Mouse (Mus musculus) frontal cortex, postnatal 10 days (tissue): ENCODE data around the gene Hmbs.
A peak's percentile ranks its signal among the peaks of the same experiment; 100 is the strongest.
"Not testable (repeated sequence)": the region's sequence is repeated elsewhere in the genome, so short reads cannot be mapped to it uniquely, and the experiment has no call there.

Experiments used
- DNase-seq, 2 experiments: peaks; one replicate each; pipeline ENCODE4 v3.0.0; 2022; ENCODE audit warnings: low spot score in 2 of 2, mixed read lengths in 1 of 2

The Hmbs gene

GRCm38 (mm10) chr9:44345570-44346433, 1.8 kb upstream of the Hmbs start:
- DNase-seq = no peak

DNA sequence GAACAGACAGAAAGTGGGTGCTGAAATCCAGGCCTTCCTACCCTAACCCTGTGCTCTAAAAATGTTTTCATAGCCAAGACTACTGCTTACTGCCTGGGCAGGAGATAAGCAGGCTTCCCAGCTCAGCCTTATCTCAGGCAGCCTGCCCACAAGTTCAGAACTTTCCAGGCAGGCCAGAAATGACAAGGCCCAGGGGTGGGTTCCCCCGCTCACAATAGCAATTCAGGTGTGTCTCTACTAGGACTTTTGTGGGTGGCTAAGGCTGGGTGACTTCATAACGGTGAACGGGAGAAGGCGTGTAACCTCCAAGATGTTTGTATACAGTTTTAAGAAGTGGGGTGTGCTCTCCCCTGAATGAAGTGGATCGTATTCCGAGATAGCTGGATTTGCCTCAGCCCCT, 738 bp downstream of the Hmbs start:
- no peak for DNase-seq

DNA sequence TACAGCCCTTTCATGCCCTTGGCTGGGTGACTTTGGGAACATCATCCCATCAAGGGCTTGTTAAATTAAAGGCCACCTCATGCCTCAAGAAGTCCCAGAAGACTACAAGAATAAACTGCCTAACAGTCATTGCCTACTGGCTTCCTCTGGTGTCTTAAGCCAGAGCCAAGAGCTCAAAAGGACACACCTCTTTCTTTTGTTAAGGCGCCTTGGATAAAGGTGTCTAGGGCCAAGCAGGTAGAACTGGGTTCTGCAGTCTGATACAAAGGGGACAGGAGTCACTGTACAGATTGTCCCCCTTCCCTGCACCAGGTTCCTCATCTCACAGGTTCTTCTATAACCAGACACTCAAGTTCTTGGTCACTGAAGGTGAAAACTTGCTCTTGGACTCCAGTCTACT, 1.4 kb downstream of the Hmbs start:
- DNase-seq = no peak

DNA sequence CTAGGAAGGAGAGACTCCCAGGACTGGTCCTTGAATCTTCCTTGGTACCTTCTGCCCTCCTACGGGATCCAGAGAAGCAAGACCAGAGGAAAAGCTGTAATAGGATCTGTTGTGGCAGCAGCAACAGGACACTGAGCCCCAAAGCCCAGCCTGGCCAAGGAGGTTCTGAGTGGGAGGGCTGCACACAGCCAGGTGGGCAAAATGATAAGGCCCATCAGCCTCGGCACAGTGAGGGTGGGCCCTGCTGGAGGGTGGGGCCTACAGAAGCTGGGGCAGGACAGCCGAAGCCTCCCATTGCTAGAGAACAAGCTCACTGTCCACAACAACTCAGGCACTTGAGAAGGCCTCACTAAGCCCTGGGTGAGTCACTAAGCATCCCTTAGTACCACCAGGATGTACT, 1.9 kb downstream of the Hmbs start:
- DNase-seq = no peak

DNA sequence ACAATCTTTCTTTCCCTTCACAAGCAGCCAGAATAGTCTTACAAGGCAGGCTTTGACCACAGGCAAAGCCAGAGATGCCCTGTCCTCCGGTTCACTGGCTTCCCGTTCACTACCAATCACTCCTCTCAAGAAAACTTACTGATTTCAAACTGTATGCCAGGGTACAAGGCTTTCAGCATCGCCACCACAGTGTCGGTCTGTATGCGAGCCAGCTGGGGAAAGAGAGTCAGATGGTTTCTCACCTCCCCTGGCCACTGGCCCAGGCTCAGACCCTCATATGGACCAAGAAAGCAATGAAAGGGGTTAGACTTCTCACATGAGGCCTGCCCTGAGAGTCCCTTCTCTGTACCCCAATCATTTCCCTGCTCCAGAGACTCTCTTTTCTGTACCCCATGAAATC, 2.5 kb downstream of the Hmbs start:
- DNase-seq = no peak

- DNase-seq = no peak
Measured at GRCm38 (mm10) chr9:44338574-44338973, 5.5 kb downstream of the Hmbs start.

DNA sequence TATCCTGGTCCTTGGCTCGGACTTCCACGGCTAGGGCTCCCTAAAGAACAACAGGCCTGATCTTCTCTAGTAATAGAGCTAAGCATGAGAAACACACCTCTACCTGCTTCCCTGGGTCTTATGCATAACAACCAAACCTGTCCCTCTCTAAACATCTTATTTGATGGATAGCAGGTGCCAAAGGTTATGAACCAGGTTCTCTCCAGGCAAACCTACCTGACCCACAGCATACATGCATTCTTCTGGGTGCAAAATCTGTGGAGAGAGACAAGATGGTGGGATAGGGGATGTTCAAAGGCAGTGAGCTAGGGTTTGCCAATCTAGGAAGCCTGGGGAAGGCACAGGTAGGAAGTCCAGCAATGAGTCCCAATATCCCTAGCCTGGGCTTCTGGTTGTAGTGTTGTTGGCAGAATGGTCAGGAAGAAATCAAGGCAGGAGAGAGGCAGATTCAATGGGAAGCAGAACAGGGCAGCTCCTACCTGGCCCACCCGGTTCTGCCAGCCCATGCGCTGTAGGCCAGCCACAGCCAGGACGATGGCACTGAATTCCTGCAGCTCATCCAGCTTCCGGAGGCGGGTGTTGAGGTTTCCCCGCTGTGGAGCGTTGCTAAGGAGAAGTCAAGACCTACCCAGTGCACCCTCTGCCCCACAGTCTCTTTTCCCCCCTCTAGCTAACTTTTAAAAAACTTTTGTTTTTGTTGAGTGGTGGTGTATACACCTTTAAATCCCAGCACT, 6.4 kb downstream of the Hmbs start:
- DNase-seq = no peak

DNA sequence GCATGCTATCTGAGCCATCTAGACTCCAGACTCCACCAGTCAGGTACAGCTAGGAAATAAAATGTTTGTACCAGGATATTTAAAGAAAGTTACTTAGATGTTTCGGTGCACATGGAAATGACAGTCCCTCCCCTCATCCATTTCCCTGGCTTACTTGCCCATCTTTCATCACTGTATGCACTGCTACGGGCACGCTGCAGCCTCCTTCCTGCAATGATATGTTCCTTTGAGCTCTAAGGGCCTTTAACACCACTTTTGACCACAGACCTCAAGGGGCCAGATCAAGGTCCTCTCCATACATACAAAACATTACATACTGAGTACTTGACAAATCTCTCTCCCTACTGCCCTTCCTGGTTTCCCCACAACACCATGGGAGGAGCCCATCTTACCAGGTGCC, 7.1 kb downstream of the Hmbs start:
- no peak for DNase-seq

- DNase-seq = not testable (repeated sequence)
Measured at GRCm38 (mm10) chr9:44336513-44336912, 7.5 kb downstream of the Hmbs start.

- DNase-seq = no peak
Measured at GRCm38 (mm10) chr9:44336093-44336406, 8.0 kb downstream of the Hmbs start.

DNA sequence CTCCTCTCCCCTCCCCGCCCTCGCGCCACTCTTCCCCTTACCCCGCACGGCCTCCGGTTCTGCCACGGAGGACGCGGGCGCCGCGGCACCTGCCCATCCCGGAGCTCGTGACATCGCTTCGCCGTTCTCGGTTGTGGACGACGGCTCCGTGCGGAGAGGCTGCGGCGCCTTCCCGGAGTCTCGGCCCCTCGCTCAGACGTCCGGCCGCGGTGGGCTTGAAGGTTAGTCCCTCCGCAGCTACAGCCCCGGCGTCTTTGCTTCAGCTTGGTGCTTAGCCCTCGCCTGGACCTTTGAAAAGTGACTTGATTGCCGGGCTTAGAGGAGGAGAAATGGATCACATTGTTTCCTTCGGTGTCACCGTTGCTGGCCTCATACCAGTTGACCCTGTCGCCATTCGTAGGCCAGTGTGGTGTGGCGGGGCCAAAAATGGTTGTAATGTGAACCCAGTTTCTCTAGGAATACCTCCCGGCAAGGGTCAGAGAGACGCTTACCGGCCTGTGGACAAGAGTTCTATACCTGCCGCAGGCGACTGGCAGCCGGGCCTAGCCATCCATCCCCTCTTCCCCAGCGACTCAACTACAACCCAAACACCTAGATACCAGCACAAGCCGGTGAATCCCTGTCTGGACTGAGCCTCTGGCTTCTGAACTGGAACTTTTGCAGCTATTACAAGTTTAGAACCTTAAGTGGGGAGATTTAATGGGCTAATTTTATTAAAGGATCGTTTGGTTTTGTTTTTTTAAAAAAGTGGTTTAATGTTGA, 8.5 kb downstream of the Hmbs start:
- peak in 1 of 2 experiments; percentile 21 for DNase-seq

- peak; percentile 98 to 99 for DNase-seq
Measured at GRCm38 (mm10) chr9:44334396-44335330, 9.4 kb downstream of the Hmbs start, which contains the start of gene H2afx. Gene H2afx (plus strand): TSS chr9:44334694.

DNA sequence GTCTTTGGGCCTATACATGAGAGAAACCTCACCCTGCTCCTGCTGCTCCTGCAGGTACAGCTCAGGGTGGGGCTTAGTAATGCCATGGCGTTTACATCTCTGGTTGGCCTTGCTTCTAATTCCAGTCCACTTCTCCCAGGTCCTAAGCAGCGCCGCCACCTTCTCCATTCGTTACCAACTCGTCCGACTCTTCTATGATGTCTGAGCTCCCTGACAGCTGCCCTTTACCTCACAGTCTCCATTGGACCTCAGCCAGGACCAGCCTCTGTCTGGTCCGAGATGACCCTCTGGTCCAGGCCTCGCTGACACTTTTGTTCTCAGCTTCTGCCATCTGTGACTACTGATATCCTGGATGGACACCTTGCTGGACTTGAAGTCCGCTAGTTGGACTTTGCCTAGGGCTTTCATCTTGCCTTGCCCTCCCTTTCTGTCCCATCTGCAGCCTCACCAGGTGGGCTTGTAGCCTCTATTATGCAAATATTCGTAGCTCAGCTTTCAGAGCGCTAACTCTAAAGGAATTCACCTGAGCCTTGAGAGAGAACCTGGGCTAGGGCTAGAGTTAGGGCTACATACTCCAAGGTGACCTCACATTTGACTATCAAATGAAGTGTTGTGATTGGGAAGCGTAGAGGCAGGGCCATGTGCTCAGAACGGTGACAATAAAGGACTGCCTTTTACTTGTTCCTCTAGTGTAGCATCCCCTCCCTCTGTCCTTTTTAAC, 10.9 kb downstream of the Hmbs start:
- DNase-seq = no peak

DNA sequence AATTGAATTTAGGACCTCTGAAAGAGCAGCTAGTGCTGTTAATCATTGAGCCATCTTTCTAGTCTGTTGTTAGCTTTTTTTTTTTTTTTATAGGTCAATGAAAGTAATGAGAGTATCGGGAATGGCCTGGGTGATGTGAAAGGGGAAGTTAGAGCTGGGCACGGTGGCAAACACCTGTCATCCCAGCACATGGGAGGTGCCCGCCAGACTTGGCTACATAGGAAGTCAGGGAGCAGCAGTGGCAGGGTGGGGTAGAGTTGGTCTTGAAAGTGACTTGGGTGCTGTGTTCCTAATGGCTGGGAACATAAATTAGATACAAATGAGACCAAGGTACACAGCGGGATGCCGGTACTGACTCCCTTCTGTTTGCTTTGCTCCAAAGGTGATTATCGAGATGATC, 13.3 kb downstream of the Hmbs start:
- no peak for DNase-seq

DNA sequence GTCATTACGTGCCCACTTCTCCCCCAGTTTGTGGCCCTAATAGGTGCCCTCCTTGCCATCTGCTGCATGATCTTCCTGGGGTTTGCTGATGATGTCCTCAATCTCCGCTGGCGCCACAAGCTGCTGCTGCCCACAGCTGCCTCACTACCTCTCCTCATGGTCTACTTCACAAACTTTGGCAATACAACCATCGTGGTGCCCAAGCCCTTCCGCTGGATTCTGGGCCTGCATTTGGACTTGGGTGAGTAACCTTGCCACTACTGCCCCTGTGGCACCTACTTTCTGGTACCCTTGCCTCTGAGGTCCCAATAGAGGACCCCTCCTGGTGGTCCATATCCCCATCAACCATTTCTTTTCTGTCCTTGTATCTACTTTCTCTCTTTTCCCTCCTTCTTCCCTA, 16.1 kb downstream of the Hmbs start:
- DNase-seq = no peak

- no peak for DNase-seq
Measured at GRCm38 (mm10) chr9:44327064-44327711, 16.8 kb downstream of the Hmbs start.

DNA sequence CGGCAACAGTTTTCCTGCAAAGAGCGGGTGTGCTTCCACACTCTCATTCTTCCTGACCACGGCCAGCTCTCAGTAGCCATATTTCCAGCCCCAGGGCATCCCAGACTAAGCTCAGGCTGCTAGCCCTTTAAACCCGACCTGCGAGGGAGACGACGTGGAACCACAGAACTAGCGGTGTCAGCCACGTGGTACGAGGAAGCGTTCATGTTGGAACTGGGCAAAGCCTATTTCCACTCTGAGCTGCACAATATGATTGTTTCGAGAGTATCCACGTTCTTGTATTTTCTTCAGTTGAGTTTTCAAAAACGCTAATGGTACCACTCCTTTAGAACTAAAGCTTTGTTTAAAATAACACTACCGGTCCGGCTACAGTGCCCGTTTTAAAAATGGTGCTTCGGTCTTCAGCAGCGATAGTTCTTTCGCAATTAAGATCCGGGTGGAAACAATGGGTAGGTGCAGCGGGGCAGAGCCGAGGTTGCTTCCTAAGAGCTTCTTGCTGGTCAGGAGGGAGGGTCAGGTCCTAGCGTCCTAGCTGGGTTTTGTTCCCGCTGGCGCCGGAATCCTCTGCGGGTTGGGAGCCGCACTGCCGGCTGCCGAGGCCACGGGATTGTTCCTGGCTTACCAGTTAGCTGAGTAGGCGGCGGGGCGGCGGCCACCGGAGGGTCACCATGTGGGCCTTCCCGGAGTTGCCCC, 17.5 kb downstream of the Hmbs start:
- peak; percentile 77 to 79 for DNase-seq

- DNase-seq = no peak
Measured at GRCm38 (mm10) chr9:44325768-44326370, 18.2 kb downstream of the Hmbs start, which contains the start of gene Dpagt1. Gene Dpagt1 (plus strand): TSS chr9:44326019.
